Mouse (Mus musculus): Measurements from ENCODE around the gene Tmem127. TPM values are rescaled to one million over a fixed set of nuclear protein-coding genes. Genes with fewer than 3 reads are reported as not detected.

Gene Tmem127
- polyA plus RNA-seq (2012), result 26.4 and 30.3 TPM in 2 replicates

GRCm38 (mm10) chr2:127247592-127248333 lies at the start of gene Tmem127, which contains the start of gene Ciao1:
Tmem127 (plus strand) TSS chr2:127247908.
Ciao1 (minus strand) TSS chr2:127247816.
- TF ChIP-seq GATA1 (IDR thresholded peaks at IDR 0.05; ENCODE audit: low read length), result no peak

GRCm38 (mm10) chr2:127204932-127205331 lies 42.8 kb upstream of the Tmem127 start:
- no peak for TF ChIP-seq GATA1 (IDR thresholded peaks at IDR 0.05; ENCODE audit: low read length)

- no peak for TF ChIP-seq GATA1 (IDR thresholded peaks at IDR 0.05; ENCODE audit: low read length)
Observed at GRCm38 (mm10) chr2:127206916-127207315, 40.8 kb upstream of the Tmem127 start.

GRCm38 (mm10) chr2:127207547-127208451 lies 39.9 kb upstream of the Tmem127 start, which contains the start of the genes 1810024B03Rik and Snrnp200:
1810024B03Rik (minus strand) TSS chr2:127208280.
Snrnp200 (plus strand) TSS chr2:127208386.
- no peak for TF ChIP-seq GATA1 (IDR thresholded peaks at IDR 0.05; ENCODE audit: low read length)

GRCm38 (mm10) chr2:127208452-127208769 lies 39.3 kb upstream of the Tmem127 start:
- TF ChIP-seq GATA1 (IDR thresholded peaks at IDR 0.05; ENCODE audit: low read length), result no peak

- no peak for TF ChIP-seq GATA1 (IDR thresholded peaks at IDR 0.05; ENCODE audit: low read length)
Observed at GRCm38 (mm10) chr2:127210701-127211100, 37.0 kb upstream of the Tmem127 start.

- no peak for TF ChIP-seq GATA1 (IDR thresholded peaks at IDR 0.05; ENCODE audit: low read length)
Observed at GRCm38 (mm10) chr2:127217746-127218145, 30.0 kb upstream of the Tmem127 start.

- no peak for TF ChIP-seq GATA1 (IDR thresholded peaks at IDR 0.05; ENCODE audit: low read length)
Observed at GRCm38 (mm10) chr2:127225261-127225660, 22.4 kb upstream of the Tmem127 start.

GRCm38 (mm10) chr2:127237897-127238610 lies 9.7 kb upstream of the Tmem127 start:
- TF ChIP-seq GATA1 (IDR thresholded peaks at IDR 0.05; ENCODE audit: low read length), result no peak

GRCm38 (mm10) chr2:127240065-127240464 lies 7.6 kb upstream of the Tmem127 start:
- no peak for TF ChIP-seq GATA1 (IDR thresholded peaks at IDR 0.05; ENCODE audit: low read length)

- TF ChIP-seq GATA1 (IDR thresholded peaks at IDR 0.05; ENCODE audit: low read length), result no peak
Observed at GRCm38 (mm10) chr2:127248334-127249004, 761 bp downstream of the Tmem127 start.

GRCm38 (mm10) chr2:127250291-127251008 lies 2.7 kb downstream of the Tmem127 start:
- TF ChIP-seq GATA1 (IDR thresholded peaks at IDR 0.05; ENCODE audit: low read length), result no peak

- no peak for TF ChIP-seq GATA1 (IDR thresholded peaks at IDR 0.05; ENCODE audit: low read length)
Observed at GRCm38 (mm10) chr2:127251457-127251856, 3.7 kb downstream of the Tmem127 start.

- TF ChIP-seq GATA1 (IDR thresholded peaks at IDR 0.05; ENCODE audit: low read length), result no peak
Observed at GRCm38 (mm10) chr2:127251880-127252527, 4.3 kb downstream of the Tmem127 start.
